Mouse (Mus musculus) CH12.LX (cell line): ENCODE measurements around the gene Plekha6. TPM values are rescaled to one million over a fixed set of nuclear protein-coding genes. Genes with fewer than 3 reads are reported as not detected.

Source experiments
- DNase-seq: peaks from one replicate; pipeline ENCODE4 v3.0.0-alpha.2; 2013; ENCODE audit errors: extremely low read depth
- H3K27ac ChIP-seq: 2 replicates; pipeline ENCODE4 v1.5.1; 2012; ENCODE audit warnings: low read depth, mild to moderate bottlenecking, control low read depth, moderate library complexity; ENCODE audit not compliant: insufficient read depth
- H3K27me3 ChIP-seq: replicated peaks from 2 replicates; pipeline ENCODE3; 2012; ENCODE audit warnings: inconsistent platforms
- H3K36me3 ChIP-seq, 2 experiments: replicated peaks in 1 of 2; 2 replicates each; pipeline versions ENCODE3 to v1.6.1; 2012; ENCODE audit warnings: inconsistent platforms in 1 of 2, low read length in 1 of 2, mild to moderate bottlenecking in 1 of 2, mixed read lengths in 1 of 2, moderate library complexity in 1 of 2; ENCODE audit not compliant: control insufficient read depth in 1 of 2, insufficient read depth in 1 of 2
- H3K4me1 ChIP-seq, 2 experiments: 2 replicates each; pipeline ENCODE4 v1.6.1; 2012; ENCODE audit warnings: inconsistent platforms in 1 of 2, moderate library complexity in 1 of 2; ENCODE audit not compliant: insufficient read depth in 2 of 2, control insufficient read depth in 1 of 2
- H3K4me2 ChIP-seq: 2 replicates; pipeline ENCODE4 v1.6.1; 2012; ENCODE audit warnings: low read depth, mild to moderate bottlenecking, control low read depth; ENCODE audit not compliant: poor library complexity, insufficient read depth, severe bottlenecking
- H3K4me3 ChIP-seq, 3 experiments: fragments of 150-350 bp in 1 of 3; sonication (generic) in 1 of 3; replicated peaks in 1 of 3; 2 replicates each; pipeline versions ENCODE3 to v1.5.1; 2011 to 2012; ENCODE audit warnings: low read depth in 2 of 3, low read length in 2 of 3, mild to moderate bottlenecking in 2 of 3, moderate library complexity in 2 of 3, control low read depth in 1 of 3, improper control_type of control experiment in 1 of 3, inconsistent platforms in 1 of 3, mixed read lengths in 1 of 3; ENCODE audit not compliant: poor library complexity in 1 of 3
- H3K79me2 ChIP-seq: replicated peaks from 2 replicates; pipeline ENCODE4 v1.6.1; 2012; ENCODE audit warnings: mild to moderate bottlenecking, moderate library complexity; ENCODE audit not compliant: control insufficient read depth, poor library complexity, insufficient read depth, severe bottlenecking; ENCODE audit errors: extremely low read depth
- H3K9ac ChIP-seq: 2 replicates; pipeline ENCODE4 v1.6.1; 2012; ENCODE audit warnings: low read depth, mild to moderate bottlenecking, control low read depth, moderate library complexity; ENCODE audit not compliant: insufficient read depth
- H3K9me3 ChIP-seq: replicated peaks from 2 replicates; pipeline ENCODE3; 2012; ENCODE audit warnings: low read length, inconsistent platforms, mixed read lengths
- BHLHE40 ChIP-seq: IDR thresholded peaks from 2 replicates; pipeline ENCODE4 v1.6.1; 2011; ENCODE audit warnings: mild to moderate bottlenecking, low read depth, low read length, improper control_type of control experiment
- CHD2 ChIP-seq: IDR thresholded peaks from 2 replicates; pipeline ENCODE4 v1.6.1; 2011; ENCODE audit warnings: low read length, improper control_type of control experiment
- CTCF ChIP-seq, 2 experiments: IDR thresholded peaks in 1 of 2; conservative IDR thresholded peaks in 1 of 2; 2 replicates each; pipeline ENCODE4 v1.5.1; 2011 to 2012; ENCODE audit warnings: low read depth in 2 of 2, low read length in 2 of 2, improper control_type of control experiment in 1 of 2, inconsistent platforms in 1 of 2, mild to moderate bottlenecking in 1 of 2, moderate library complexity in 1 of 2
- E2F4 ChIP-seq: IDR thresholded peaks from 2 replicates; pipeline ENCODE4 v1.6.1; 2011; ENCODE audit warnings: low read depth, low read length, improper control_type of control experiment; ENCODE audit not compliant: insufficient replicate concordance
- ETS1 ChIP-seq: conservative IDR thresholded peaks from 2 replicates; pipeline ENCODE4 v1.6.1; 2012; ENCODE audit warnings: low read depth, mild to moderate bottlenecking, inconsistent platforms, low read length, improper control_type of control experiment, moderate library complexity
- HCFC1 ChIP-seq: IDR thresholded peaks from 2 replicates; pipeline ENCODE4 v1.6.1; 2012; ENCODE audit warnings: low read depth, mild to moderate bottlenecking, inconsistent platforms, low read length, improper control_type of control experiment
- IRF4 ChIP-seq: IDR thresholded peaks from 2 replicates; pipeline ENCODE4 v1.6.1; 2014; ENCODE audit warnings: low read depth, mild to moderate bottlenecking, inconsistent platforms, low read length, improper control_type of control experiment
- JUND ChIP-seq: conservative IDR thresholded peaks from 2 replicates; pipeline ENCODE4 v1.6.1; 2011; ENCODE audit warnings: low read depth, low read length, improper control_type of control experiment
- MAX ChIP-seq: IDR thresholded peaks from 2 replicates; pipeline ENCODE4 v1.6.1; 2011; ENCODE audit warnings: low read length, improper control_type of control experiment
- POLR2AphosphoS2 ChIP-seq: IDR thresholded peaks from 2 replicates; pipeline ENCODE4 v1.6.1; 2011; ENCODE audit warnings: low read depth, low read length, improper control_type of control experiment
- RAD21 ChIP-seq: IDR thresholded peaks from 2 replicates; pipeline ENCODE4 v1.6.1; 2011; ENCODE audit warnings: low read depth, mild to moderate bottlenecking, low read length, improper control_type of control experiment, moderate library complexity
- RCOR1 ChIP-seq: conservative IDR thresholded peaks from 2 replicates; pipeline ENCODE4 v1.6.1; 2012; ENCODE audit warnings: low read depth, mild to moderate bottlenecking, inconsistent platforms, low read length, improper control_type of control experiment
- SMC3 ChIP-seq: IDR thresholded peaks from 2 replicates; pipeline ENCODE4 v1.6.1; 2011; ENCODE audit warnings: low read depth, low read length, improper control_type of control experiment
- USF2 ChIP-seq: conservative IDR thresholded peaks from 2 replicates; pipeline ENCODE4 v1.6.1; 2011; ENCODE audit warnings: low read depth, low read length, improper control_type of control experiment
- dilution Hi-C: fragments of 300-500 bp; cut with MboI; formaldehyde crosslinking; loops from 2 replicates; pipeline ENCODE4 v1.14.3; 2020; ENCODE audit warnings: low sequenced_read_pairs; ENCODE audit not compliant: extremely low pct_unique_long_range_greater_than_20kb, extremely low pct_ligation_motif_present
- in situ Hi-C: fragments of 300-500 bp; cut with MboI; formaldehyde crosslinking; loops from 3 replicates; pipeline ENCODE4 v1.14.3; 2019; ENCODE audit warnings: low sequenced_read_pairs, low pct_ligation_motif_present, low pct_unique_long_range_greater_than_20kb, mixed read lengths
- polyA plus RNA-seq: library from polyadenylated mRNA; unstranded; fragments of >175 nt; gene quantifications from 2 replicates; pipeline ENCODE4 v1.2.1, GENCODE M21; 2012; ENCODE audit warnings: low read depth; ENCODE audit not compliant: insufficient read length
- total RNA-seq, 2 experiments: library from RNA; depleted of rRNA; stranded (reverse); fragments of 300-350 nt in 1 of 2; fragments of >200 nt in 1 of 2; gene quantifications; 2 replicates each; pipeline ENCODE4 v1.2.3; 2012 to 2014

Gene Plekha6
- total and polyA plus RNA-seq, 3 experiments: 0.07 TPM; not detected in 2

GRCm38 (mm10) chr1:133315775-133316174 is 151.8 kb downstream of the Plekha6 start:
- no peak overlapping the region for H3K27ac ChIP-seq

GRCm38 (mm10) chr1:133316577-133316976 is 152.6 kb downstream of the Plekha6 start:
- H3K4me1 ChIP-seq: no peaks in the 10 kb centered on the region
- no peak for TF ChIP-seq BHLHE40
- peak in 1 of 2 experiments; percentile 27; a peak in 2 of 4 replicates for TF ChIP-seq CTCF (conservative IDR thresholded peaks at IDR 0.05 in 1 of 2, IDR thresholded peaks at IDR 0.05 in 1 of 2; ENCODE audit: low read depth in 2 of 2, low read length in 2 of 2)
- TF ChIP-seq HCFC1: no peak
- no peak for TF ChIP-seq E2F4
- TF ChIP-seq MAX: no peak
- no peak for TF ChIP-seq RAD21
- no peak for TF ChIP-seq RCOR1
- TF ChIP-seq ETS1: no peak
- no peak overlapping the region for H3K4me2 ChIP-seq
- no peaks in the 10 kb centered on the region for H3K36me3 ChIP-seq
- no peaks in the 10 kb centered on the region for H3K79me2 ChIP-seq
- no peak overlapping the region for H3K9ac ChIP-seq
- DNase-seq: no peak
- no peak overlapping the region for H3K27ac ChIP-seq
- peaks cover 10% of the 10 kb centered on the region for H3K9me3 ChIP-seq
- peaks cover 43% of the 10 kb centered on the region for H3K27me3 ChIP-seq
- no peak overlapping the region for H3K4me3 ChIP-seq
- dilution Hi-C loops: no loop called here
- in situ Hi-C loops: loop anchor here (5.0 kb wide), 1 partner anchor 36 kb away; the partner anchor contains the start of gene Ren1

More at GRCm38 (mm10) chr1:133315775-133316174, 151.8 kb downstream of the Plekha6 start:
- dilution Hi-C loops (no loop called here), in situ Hi-C loops (loop anchor here (5.0 kb wide), 1 partner anchor 37 kb away; the partner anchor contains the start of gene Ren1)
- H3K4me1 ChIP-seq: no peaks in the 10 kb centered on the region
- no peaks in the 10 kb centered on the region for H3K36me3 ChIP-seq
- H3K79me2 ChIP-seq: no peaks in the 10 kb centered on the region
- H3K4me2 ChIP-seq: no peak overlapping the region
- H3K9ac ChIP-seq: no peak overlapping the region
- peaks cover 45% of the 10 kb centered on the region for H3K27me3 ChIP-seq
- no peak for DNase-seq
- H3K9me3 ChIP-seq: peaks cover 10% of the 10 kb centered on the region
- H3K4me3 ChIP-seq: no peak overlapping the region
- no peak for TF ChIP-seq BHLHE40

DNA sequence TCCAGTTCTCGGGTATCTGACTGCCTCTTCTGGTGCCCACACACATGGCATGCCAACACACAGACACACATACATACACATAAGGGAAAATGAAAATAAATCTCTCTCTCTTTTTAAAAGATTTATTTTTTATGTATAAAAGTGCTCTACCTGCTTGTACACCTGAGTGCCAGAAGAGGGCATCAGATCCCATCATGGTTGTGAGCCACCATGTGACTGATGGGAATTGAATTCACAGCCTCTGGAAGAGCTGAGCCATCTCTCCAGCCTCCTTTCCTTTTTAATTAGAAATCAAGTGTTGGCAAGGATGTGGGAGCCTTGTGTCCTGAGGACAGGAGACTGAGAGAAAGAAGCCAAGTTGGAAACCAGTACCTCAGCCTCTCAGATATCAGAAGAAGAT is 153.1 kb downstream of the Plekha6 start:
- H3K79me2 ChIP-seq: no peaks in the 10 kb centered on the region
- H3K4me1 ChIP-seq: no peaks in the 10 kb centered on the region
- no peak overlapping the region for H3K4me2 ChIP-seq
- dilution Hi-C loops (no loop called here), in situ Hi-C loops (loop anchor here (5.0 kb wide), 1 partner anchor 35 kb away; the partner anchor contains the start of gene Ren1)
- TF ChIP-seq E2F4 (no peak), SMC3 (peak; percentile 43), BHLHE40 (no peak), CHD2 (no peak), IRF4 (no peak), RCOR1 (no peak), POLR2AphosphoS2 (no peak), ETS1 (no peak), JUND (no peak), CTCF (conservative IDR thresholded peaks at IDR 0.05 in 1 of 2, IDR thresholded peaks at IDR 0.05 in 1 of 2; ENCODE audit: low read depth in 2 of 2, low read length in 2 of 2) (peak in 1 of 2 experiments; percentile 40; a peak in 2 of 4 replicates), USF2 (no peak)
- no peak overlapping the region for H3K4me3 ChIP-seq
- H3K27me3 ChIP-seq: peaks cover 44% of the 10 kb centered on the region
- no peaks in the 10 kb centered on the region for H3K36me3 ChIP-seq
- DNase-seq: no peak
- H3K9me3 ChIP-seq: peaks cover 10% of the 10 kb centered on the region
- no peak overlapping the region for H3K9ac ChIP-seq
- no peak overlapping the region for H3K27ac ChIP-seq
